Mouse (Mus musculus) ES-Bruce4 (cell line): Measurements from ENCODE around the gene Ccdc12.

Experiments used
- CTCF ChIP-seq: IDR thresholded peaks from one replicate; pipeline ENCODE4 v1.8.1; 2011; ENCODE audit warnings: low read depth, low read length
- EP300 ChIP-seq: IDR thresholded peaks from 2 replicates; pipeline ENCODE4 v1.6.1; 2011; ENCODE audit warnings: low read depth, low read length; ENCODE audit not compliant: insufficient read depth
- POLR2A ChIP-seq: IDR thresholded peaks from one replicate; pipeline ENCODE4 v1.8.1; 2011; ENCODE audit warnings: low read length; ENCODE audit not compliant: insufficient read depth

DNA sequence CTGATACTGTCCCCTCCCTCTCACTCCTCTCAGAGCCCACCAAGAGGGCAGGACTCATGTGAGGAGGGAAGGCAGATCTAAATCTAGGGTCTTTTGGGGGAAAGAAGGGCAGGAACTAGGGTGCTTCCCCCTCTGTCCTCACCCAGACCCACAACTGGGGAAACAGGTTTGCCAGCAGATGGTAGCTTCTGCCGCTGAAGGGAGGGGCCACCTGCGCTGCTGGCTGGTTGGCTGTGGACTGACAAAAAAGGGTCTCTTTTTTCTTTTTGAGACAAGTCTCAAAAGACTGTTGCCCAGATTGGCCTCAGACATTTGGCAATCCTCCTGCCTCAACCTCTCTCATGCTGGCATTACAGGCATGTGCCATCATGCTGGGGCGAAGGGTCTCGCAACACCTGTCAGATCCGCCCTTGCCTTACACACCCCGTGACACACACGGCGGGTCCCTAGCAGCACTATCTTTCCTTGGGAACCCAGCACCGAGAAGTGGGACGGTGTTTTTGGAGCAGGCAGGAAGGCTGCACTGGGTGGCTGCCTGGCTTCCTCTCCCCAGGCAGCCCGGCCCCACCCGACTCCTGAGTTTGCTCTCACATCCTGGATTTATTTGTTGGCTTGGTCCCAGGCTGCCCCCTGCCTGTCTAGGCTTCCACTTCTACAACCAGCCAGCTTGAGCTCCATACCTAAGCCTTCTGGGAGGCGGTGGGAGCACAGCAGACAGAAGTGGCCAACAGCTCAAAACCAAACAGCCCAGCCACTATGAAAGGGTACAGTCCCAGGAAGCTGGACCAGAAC is 4.2 kb upstream of the Ccdc12 start:
- TF ChIP-seq POLR2A, result no peak
- TF ChIP-seq EP300, result no peak
- peak; percentile 30 for TF ChIP-seq CTCF
